Mouse (Mus musculus) hindbrain, embryonic 13.5 days (tissue): ENCODE data around the gene Tmem185b. TPM values are rescaled to one million over a fixed set of nuclear protein-coding genes. Genes with fewer than 3 reads are reported as not detected.
A peak's percentile ranks its signal among the peaks of the same experiment; 100 is the strongest.

Experiments
- ATAC-seq: fragments of 200-750 bp; cut with Nextera tagmentation; 2 replicates; pipeline ENCODE4 v1.8.0; 2017; ENCODE audit warnings: moderate TSS enrichment; ENCODE audit not compliant: low FRiP score
- H3K27ac ChIP-seq: fragments of 300-500 bp; sonication (generic); 2 replicates; pipeline ENCODE4 v1.5.1; 2015; ENCODE audit warnings: inconsistent platforms, mild to moderate bottlenecking, moderate library complexity
- H3K27me3 ChIP-seq: fragments of 300-500 bp; sonication (generic); 2 replicates; pipeline ENCODE4 v1.6.1; 2015; ENCODE audit warnings: mild to moderate bottlenecking, inconsistent platforms
- H3K36me3 ChIP-seq: fragments of 300-500 bp; sonication (generic); 2 replicates; pipeline ENCODE4 v1.6.1; 2015; ENCODE audit warnings: mild to moderate bottlenecking, inconsistent platforms
- H3K4me1 ChIP-seq: fragments of 300-500 bp; sonication (generic); replicated peaks from 2 replicates; pipeline ENCODE4 v1.6.1; 2015; ENCODE audit warnings: inconsistent platforms
- H3K4me2 ChIP-seq: fragments of 300-500 bp; sonication (generic); 2 replicates; pipeline ENCODE4 v1.6.1; 2015; ENCODE audit warnings: inconsistent platforms, mild to moderate bottlenecking, moderate library complexity
- H3K4me3 ChIP-seq: fragments of 300-500 bp; sonication (generic); 2 replicates; pipeline ENCODE4 v1.5.1; 2015; ENCODE audit warnings: mild to moderate bottlenecking, inconsistent platforms
- H3K9ac ChIP-seq: fragments of 300-500 bp; sonication (generic); 2 replicates; pipeline ENCODE4 v1.6.1; 2015; ENCODE audit warnings: mild to moderate bottlenecking, inconsistent platforms
- H3K9me3 ChIP-seq: fragments of 300-500 bp; sonication (generic); 2 replicates; pipeline ENCODE4 v1.6.1; 2016; ENCODE audit warnings: inconsistent platforms
- WGBS: fragments of 180-500 bp; shearing (Covaris S2); methylation state at CpG from one replicate; pipeline ENCODE4 v1.1.7; 2015; 5-methylcytosine and 5-hydroxymethylcytosine counted together
- polyA plus RNA-seq: library from polyadenylated mRNA; unstranded; fragments of >200 nt; fragmentation: Nextera tagmentation; extraction: Ambion mirVana; gene quantifications from 2 replicates; pipeline ENCODE4 v1.2.1, GENCODE M21; 2015

The Tmem185b gene
- polyA plus RNA-seq, 1 experiment from 2014 or later: 20.5 TPM

DNA sequence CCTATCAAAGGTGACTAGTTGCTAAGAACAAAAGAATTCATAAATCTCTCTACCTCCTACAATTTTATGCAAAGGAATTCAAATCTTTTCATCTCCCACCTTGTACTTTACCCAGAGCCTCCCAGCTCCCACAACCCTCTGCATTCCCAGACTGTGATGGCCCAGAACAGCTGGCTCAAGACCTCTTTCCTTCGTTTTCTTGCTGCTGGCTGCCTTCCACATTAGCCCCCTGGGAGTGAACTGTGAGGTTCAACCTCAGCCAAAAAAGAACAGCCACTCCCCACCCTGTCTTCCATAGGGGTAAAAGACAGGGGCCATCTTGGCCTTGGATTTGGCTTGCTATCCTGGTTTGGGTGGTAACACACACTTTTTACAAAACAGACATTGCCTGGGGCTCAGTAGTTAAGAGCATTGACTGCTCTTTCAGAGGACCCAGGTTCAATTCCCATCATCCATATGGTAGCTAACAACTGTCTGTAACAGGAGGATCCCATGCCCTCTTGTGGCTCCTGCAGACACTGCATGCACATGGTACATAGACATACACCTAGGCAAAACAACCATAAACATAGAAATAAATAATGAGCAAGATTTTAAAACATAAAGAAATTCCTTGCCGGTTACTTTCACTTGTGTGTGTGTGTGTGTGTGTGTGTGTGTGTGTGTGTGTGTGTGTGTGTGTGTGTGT, 31.8 kb upstream of the Tmem185b start:
- Histone ChIP-seq H3K27me3 (no peaks in the 10 kb centered on the region), H3K9me3 (no peaks in the 10 kb centered on the region), H3K4me1 (peaks cover 15% of the 10 kb centered on the region), H3K36me3 (no peaks in the 10 kb centered on the region), H3K27ac (no peak overlapping the region), H3K9ac (no peak overlapping the region), H3K4me2 (no peak overlapping the region), H3K4me3 (no peak overlapping the region)
- ATAC-seq: no peak
- 79% methylated on average over 2 of the region's 2 CpGs for WGBS

DNA sequence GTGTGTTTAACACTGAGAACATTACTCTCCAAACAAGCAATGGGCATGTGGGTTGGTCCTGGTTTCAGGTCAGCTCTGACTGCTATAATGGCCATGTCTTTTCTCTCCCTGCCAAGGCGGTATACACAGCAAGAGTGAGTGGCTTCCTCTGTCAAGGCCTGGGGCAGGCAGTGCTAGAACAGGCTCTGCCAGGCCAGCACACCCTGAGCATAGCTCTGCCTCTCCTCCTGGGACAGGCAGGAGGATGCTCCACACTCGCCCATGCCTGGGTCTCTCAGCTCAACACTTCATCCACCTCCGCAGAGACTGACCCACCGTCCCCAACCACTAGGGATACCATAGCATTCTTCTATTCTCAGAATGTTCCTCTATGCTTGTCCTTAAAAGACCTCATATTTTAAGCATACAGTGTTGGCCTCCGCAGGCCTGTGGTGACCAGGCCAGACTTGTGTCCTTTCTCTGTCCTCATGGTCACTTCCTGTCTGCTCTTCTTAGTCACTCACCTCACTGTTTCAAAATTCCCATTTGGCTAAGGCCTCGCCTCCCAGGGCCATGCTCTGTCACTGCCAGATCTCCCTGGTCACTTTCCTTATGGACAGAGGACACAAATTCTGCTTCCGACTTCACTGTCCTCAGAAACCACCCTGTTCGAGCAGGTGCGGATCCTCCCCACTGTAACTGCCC, 31.1 kb upstream of the Tmem185b start:
- peaks cover 15% of the 10 kb centered on the region for H3K4me1 ChIP-seq
- no peaks in the 10 kb centered on the region for H3K9me3 ChIP-seq
- no peak overlapping the region for H3K4me3 ChIP-seq
- ATAC-seq: no peak
- no peaks in the 10 kb centered on the region for H3K36me3 ChIP-seq
- no peak overlapping the region for H3K27ac ChIP-seq
- 94% methylated on average over 8 of the region's 9 CpGs for WGBS
- no peak overlapping the region for H3K9ac ChIP-seq
- no peaks in the 10 kb centered on the region for H3K27me3 ChIP-seq
- no peak overlapping the region for H3K4me2 ChIP-seq

DNA sequence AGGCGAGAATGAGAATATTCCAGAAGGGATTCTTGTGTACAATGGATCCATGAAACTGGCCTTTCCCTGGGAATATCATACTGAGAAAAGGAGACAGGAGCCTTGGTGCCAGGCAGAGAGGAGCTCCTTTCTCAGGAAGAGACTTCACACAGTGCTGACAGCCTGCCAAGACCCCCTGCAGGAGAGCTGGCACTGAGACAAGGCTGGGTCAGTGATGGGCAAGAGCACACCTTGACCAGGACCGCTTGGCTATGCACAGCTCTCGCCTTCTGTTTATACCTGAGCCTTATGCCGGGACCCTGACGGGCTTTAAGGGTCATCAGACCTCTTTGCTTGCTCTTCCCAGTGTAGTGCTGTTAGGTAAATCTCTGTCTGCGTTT, 30.6 kb upstream of the Tmem185b start:
- no peak for ATAC-seq
- Histone ChIP-seq H3K27ac (no peak overlapping the region), H3K9me3 (no peaks in the 10 kb centered on the region), H3K4me3 (no peak overlapping the region), H3K9ac (no peak overlapping the region), H3K27me3 (no peaks in the 10 kb centered on the region), H3K4me1 (peaks cover 15% of the 10 kb centered on the region), H3K36me3 (no peaks in the 10 kb centered on the region), H3K4me2 (no peak overlapping the region)
- 95% methylated on average over 6 of the region's 6 CpGs for WGBS

- Histone ChIP-seq H3K36me3 (peaks cover 3% of the 10 kb centered on the region; the same call in 1 of the 2 replicates), H3K4me1 (peaks cover 14% of the 10 kb centered on the region), H3K4me2 (no peak overlapping the region), H3K4me3 (no peak overlapping the region), H3K9me3 (no peaks in the 10 kb centered on the region), H3K9ac (no peak overlapping the region), H3K27me3 (no peaks in the 10 kb centered on the region), H3K27ac (no peak overlapping the region)
- WGBS: 74% methylated on average over 5 of the region's 5 CpGs
- no peak for ATAC-seq
These were observed 28.5 kb upstream of the Tmem185b start for GRCm38 (mm10) chr1:119497346-119498004.

GRCm38 (mm10) chr1:119498536-119499231, 27.3 kb upstream of the Tmem185b start:
- WGBS: 90% methylated on average over 9 of the region's 9 CpGs
- no peak overlapping the region for H3K27ac ChIP-seq
- no peak overlapping the region for H3K9ac ChIP-seq
- no peak overlapping the region for H3K4me2 ChIP-seq
- ATAC-seq: no peak
- H3K9me3 ChIP-seq: no peaks in the 10 kb centered on the region
- no peaks in the 10 kb centered on the region for H3K27me3 ChIP-seq
- peaks cover 3% of the 10 kb centered on the region; the same call in 1 of the 2 replicates for H3K36me3 ChIP-seq
- H3K4me3 ChIP-seq: no peak overlapping the region
- H3K4me1 ChIP-seq: peaks cover 26% of the 10 kb centered on the region

DNA sequence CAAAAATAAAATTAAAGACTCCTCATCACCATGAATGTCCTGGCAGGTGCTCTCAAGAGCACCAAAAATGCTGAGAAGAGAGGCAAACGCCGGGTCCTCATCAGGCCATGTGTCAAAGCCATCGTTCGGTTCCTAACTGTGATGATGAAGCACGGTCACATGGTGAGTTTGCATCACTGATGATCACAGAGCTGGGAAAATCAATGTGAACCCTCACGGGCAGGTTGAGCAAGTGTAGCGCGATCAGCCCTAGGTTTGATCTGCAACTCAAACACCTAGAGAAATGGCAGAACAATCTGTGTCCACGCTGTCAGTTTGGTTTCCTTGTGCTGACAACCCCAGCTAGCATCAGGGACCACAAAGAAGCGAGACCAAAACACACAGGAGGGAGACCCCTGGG, 26.5 kb upstream of the Tmem185b start:
- no peak overlapping the region for H3K4me2 ChIP-seq
- 90% methylated on average over 10 of the region's 10 CpGs for WGBS
- H3K27me3 ChIP-seq: no peaks in the 10 kb centered on the region
- H3K4me3 ChIP-seq: no peak overlapping the region
- no peak overlapping the region for H3K27ac ChIP-seq
- no peaks in the 10 kb centered on the region for H3K9me3 ChIP-seq
- peaks cover 32% of the 10 kb centered on the region for H3K4me1 ChIP-seq
- ATAC-seq: no peak
- no peak overlapping the region for H3K9ac ChIP-seq
- peaks cover 3% of the 10 kb centered on the region; the same call in 1 of the 2 replicates for H3K36me3 ChIP-seq

DNA sequence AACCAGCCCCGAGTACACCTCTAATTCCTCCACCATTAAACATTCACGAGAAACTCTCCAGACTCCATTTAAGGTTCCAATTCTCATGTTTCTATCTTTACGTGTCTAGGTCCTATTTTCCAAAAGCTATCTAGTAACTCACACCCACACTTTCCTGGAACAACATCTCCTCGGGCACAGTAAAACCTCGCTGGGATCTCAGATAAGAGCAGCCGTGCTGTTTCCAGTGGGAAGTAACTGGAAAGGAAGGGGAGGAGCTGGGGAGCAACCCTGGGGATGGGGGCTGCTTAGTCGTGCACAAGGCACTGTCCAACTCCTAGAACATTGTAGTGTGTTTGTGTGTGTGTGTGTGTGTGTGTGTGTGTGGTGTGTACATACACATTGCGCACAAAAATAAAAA, 24.1 kb upstream of the Tmem185b start:
- Histone ChIP-seq H3K4me3 (no peak overlapping the region), H3K9me3 (no peaks in the 10 kb centered on the region), H3K27me3 (peaks cover 14% of the 10 kb centered on the region), H3K27ac (no peak overlapping the region), H3K9ac (no peak overlapping the region), H3K4me2 (no peak overlapping the region), H3K36me3 (peaks cover 3% of the 10 kb centered on the region; the same call in 1 of the 2 replicates), H3K4me1 (peaks cover 36% of the 10 kb centered on the region)
- no peak for ATAC-seq
- WGBS: 84% methylated on average over 8 of the region's 8 CpGs

- WGBS: 90% methylated on average over 11 of the region's 11 CpGs
- H3K9ac ChIP-seq: no peak overlapping the region
- ATAC-seq: no peak
- H3K4me3 ChIP-seq: peak overlapping the region; percentile 76
- H3K36me3 ChIP-seq: peaks cover 3% of the 10 kb centered on the region; the same call in 1 of the 2 replicates
- H3K4me2 ChIP-seq: peak overlapping the region; percentile 86
- H3K4me1 ChIP-seq: peaks cover 31% of the 10 kb centered on the region
- H3K27me3 ChIP-seq: peaks cover 20% of the 10 kb centered on the region
- H3K27ac ChIP-seq: no peak overlapping the region
- H3K9me3 ChIP-seq: no peaks in the 10 kb centered on the region
These were observed 23.2 kb upstream of the Tmem185b start for GRCm38 (mm10) chr1:119502729-119503128.

- Histone ChIP-seq H3K27ac (no peak overlapping the region), H3K36me3 (peaks cover 3% of the 10 kb centered on the region; the same call in 1 of the 2 replicates), H3K9ac (peak overlapping the region; percentile 84), H3K9me3 (no peaks in the 10 kb centered on the region), H3K4me3 (peak overlapping the region; percentile 76), H3K4me1 (peaks cover 31% of the 10 kb centered on the region), H3K4me2 (peak overlapping the region; percentile 86), H3K27me3 (peaks cover 20% of the 10 kb centered on the region)
- ATAC-seq: no peak
- WGBS: 79% methylated on average over 3 of the region's 3 CpGs
These were observed 22.8 kb upstream of the Tmem185b start for GRCm38 (mm10) chr1:119503181-119503580.

- ATAC-seq: no peak
- Histone ChIP-seq H3K36me3 (peaks cover 3% of the 10 kb centered on the region; the same call in 1 of the 2 replicates), H3K4me1 (peaks cover 34% of the 10 kb centered on the region), H3K27me3 (peaks cover 22% of the 10 kb centered on the region), H3K9ac (peak overlapping the region; percentile 84), H3K9me3 (no peaks in the 10 kb centered on the region), H3K27ac (no peak overlapping the region), H3K4me3 (peak overlapping the region; percentile 76), H3K4me2 (peak overlapping the region; percentile 86)
- WGBS: 31% methylated on average over 5 of the region's 5 CpGs
These were observed 22.2 kb upstream of the Tmem185b start for GRCm38 (mm10) chr1:119503808-119504207.

- under 1% methylated on average over 56 of the region's 57 CpGs for WGBS
- Histone ChIP-seq H3K4me1 (peaks cover 37% of the 10 kb centered on the region), H3K36me3 (peaks cover 3% of the 10 kb centered on the region; the same call in 1 of the 2 replicates), H3K4me2 (peak within 1 kb of the TSS; percentile 86), H3K4me3 (peak within 1 kb of the TSS; percentile 76), H3K9ac (peak within 1 kb of the TSS; percentile 84), H3K27ac (0 out of 2 replicates have a peak within 1 kb of the TSS, but pooled peaks have one; percentile 49), H3K9me3 (no peaks in the 10 kb centered on the region), H3K27me3 (peaks cover 25% of the 10 kb centered on the region)
- peak; percentile 97 for ATAC-seq
These were observed 21.5 kb upstream of the Tmem185b start, which contains the start of gene Ralb for GRCm38 (mm10) chr1:119504260-119505062. TSS of gene Ralb (minus strand) at chr1:119504794.
